Mouse (Mus musculus): Measurements from ENCODE around the gene Tmem259. TPM values are rescaled to one million over a fixed set of nuclear protein-coding genes. Genes with fewer than 3 reads are reported as not detected.

Gene Tmem259
- polyA plus RNA-seq, 1 experiment from 2014 or later: 15.6 TPM

GRCm38 (mm10) chr10:79972831-79973230, 11.3 kb downstream of the Tmem259 start:
- ATAC-seq (ENCODE audit: insufficient number of reproducible peaks, insufficient read depth, low FRiP score, low read depth): no peak
- no peak overlapping the region for H3K4me3 ChIP-seq (ENCODE audit: low read depth, low read length)
- no peak overlapping the region for H3K27ac ChIP-seq (ENCODE audit: low read length)
- H3K4me1 ChIP-seq (ENCODE audit: control insufficient read depth, insufficient read depth, low read length): peaks cover 3% of the 10 kb centered on the region; the same call in 1 of the 2 replicates
- H3K9me3 ChIP-seq (ENCODE audit: control insufficient read depth, low read depth, low read length): peaks cover 4% of the 10 kb centered on the region; the same call in 1 of the 2 replicates
- H3K9ac ChIP-seq (replicated peaks; ENCODE audit: low read depth, low read length): no peak overlapping the region
- H3K27me3 ChIP-seq (ENCODE audit: control insufficient read depth, insufficient read depth, low read length): peaks cover 6% of the 10 kb centered on the region; the same call in 1 of the 2 replicates
- no peak overlapping the region for H3K4me2 ChIP-seq (replicated peaks; ENCODE audit: low read depth, low read length)
- WGBS: 72% methylated on average over 14 of the region's 14 CpGs
- peaks cover 27% of the 10 kb centered on the region for H3K36me3 ChIP-seq (ENCODE audit: control insufficient read depth, insufficient read depth, low read length)

- ATAC-seq (ENCODE audit: insufficient number of reproducible peaks, insufficient read depth, low FRiP score, low read depth): peak; percentile 3; the same call in 1 of the 2 replicates
- H3K9me3 ChIP-seq (ENCODE audit: control insufficient read depth, low read depth, low read length): 0 out of 2 replicates have a peak, but pooled peaks cover 2% of the 10 kb centered on the region
- H3K27ac ChIP-seq (ENCODE audit: low read length): no peak overlapping the region
- H3K9ac ChIP-seq (replicated peaks; ENCODE audit: low read depth, low read length): peak overlapping the region; percentile 42
- H3K4me3 ChIP-seq (ENCODE audit: low read depth, low read length): peak overlapping the region; percentile 43
- H3K4me1 ChIP-seq (ENCODE audit: control insufficient read depth, insufficient read depth, low read length): peaks cover 3% of the 10 kb centered on the region; the same call in 1 of the 2 replicates
- 2% methylated on average over 21 of the region's 21 CpGs for WGBS
- peaks cover 27% of the 10 kb centered on the region for H3K36me3 ChIP-seq (ENCODE audit: control insufficient read depth, insufficient read depth, low read length)
- H3K27me3 ChIP-seq (ENCODE audit: control insufficient read depth, insufficient read depth, low read length): peaks cover 6% of the 10 kb centered on the region; the same call in 1 of the 2 replicates
- peak overlapping the region; percentile 92 for H3K4me2 ChIP-seq (replicated peaks; ENCODE audit: low read depth, low read length)
Observed at GRCm38 (mm10) chr10:79971183-79971497, 13.0 kb downstream of the Tmem259 start.

GRCm38 (mm10) chr10:79970415-79971182, 13.5 kb downstream of the Tmem259 start, which contains the start of gene Grin3b:
Gene Grin3b, plus strand, starts transcription at chr10:79970715.
- Histone ChIP-seq H3K4me1 (ENCODE audit: control insufficient read depth, insufficient read depth, low read length) (peaks cover 3% of the 10 kb centered on the region; the same call in 1 of the 2 replicates), H3K27me3 (ENCODE audit: control insufficient read depth, insufficient read depth, low read length) (peaks cover 6% of the 10 kb centered on the region; the same call in 1 of the 2 replicates), H3K4me2 (replicated peaks; ENCODE audit: low read depth, low read length) (peak within 1 kb of the TSS; percentile 92), H3K27ac (ENCODE audit: low read length) (no peak within 1 kb of the TSS), H3K4me3 (ENCODE audit: low read depth, low read length) (peak within 1 kb of the TSS; percentile 43), H3K9ac (replicated peaks; ENCODE audit: low read depth, low read length) (peak within 1 kb of the TSS; percentile 42), H3K36me3 (ENCODE audit: control insufficient read depth, insufficient read depth, low read length) (peaks cover 28% of the 10 kb centered on the region), H3K9me3 (ENCODE audit: control insufficient read depth, low read depth, low read length) (no peaks in the 10 kb centered on the region)
- WGBS: 7% methylated on average over 45 of the region's 47 CpGs
- ATAC-seq (ENCODE audit: insufficient number of reproducible peaks, insufficient read depth, low FRiP score, low read depth): peak; percentile 11; the same call in 1 of the 2 replicates

- Histone ChIP-seq H3K9me3 (ENCODE audit: control insufficient read depth, low read depth, low read length) (no peaks in the 10 kb centered on the region), H3K4me1 (ENCODE audit: control insufficient read depth, insufficient read depth, low read length) (peaks cover 3% of the 10 kb centered on the region; the same call in 1 of the 2 replicates), H3K4me3 (ENCODE audit: low read depth, low read length) (no peak overlapping the region), H3K27ac (ENCODE audit: low read length) (no peak overlapping the region), H3K36me3 (ENCODE audit: control insufficient read depth, insufficient read depth, low read length) (peaks cover 40% of the 10 kb centered on the region), H3K27me3 (ENCODE audit: control insufficient read depth, insufficient read depth, low read length) (peaks cover 6% of the 10 kb centered on the region; the same call in 1 of the 2 replicates), H3K9ac (replicated peaks; ENCODE audit: low read depth, low read length) (no peak overlapping the region), H3K4me2 (replicated peaks; ENCODE audit: low read depth, low read length) (no peak overlapping the region)
- ATAC-seq (ENCODE audit: insufficient number of reproducible peaks, insufficient read depth, low FRiP score, low read depth): no peak
- WGBS: 13% methylated on average over 3 of the region's 3 CpGs
Observed at GRCm38 (mm10) chr10:79969124-79969568, 15.0 kb downstream of the Tmem259 start.

GRCm38 (mm10) chr10:79968181-79968580, 15.9 kb downstream of the Tmem259 start:
- Histone ChIP-seq H3K27ac (ENCODE audit: low read length) (no peak overlapping the region), H3K27me3 (ENCODE audit: control insufficient read depth, insufficient read depth, low read length) (peaks cover 6% of the 10 kb centered on the region; the same call in 1 of the 2 replicates), H3K4me2 (replicated peaks; ENCODE audit: low read depth, low read length) (no peak overlapping the region), H3K9me3 (ENCODE audit: control insufficient read depth, low read depth, low read length) (no peaks in the 10 kb centered on the region), H3K36me3 (ENCODE audit: control insufficient read depth, insufficient read depth, low read length) (peaks cover 45% of the 10 kb centered on the region), H3K4me3 (ENCODE audit: low read depth, low read length) (no peak overlapping the region), H3K9ac (replicated peaks; ENCODE audit: low read depth, low read length) (no peak overlapping the region), H3K4me1 (ENCODE audit: control insufficient read depth, insufficient read depth, low read length) (peaks cover 3% of the 10 kb centered on the region; the same call in 1 of the 2 replicates)
- 60% methylated on average over 1 of the region's 1 CpGs for WGBS
- ATAC-seq (ENCODE audit: insufficient number of reproducible peaks, insufficient read depth, low FRiP score, low read depth): no peak

GRCm38 (mm10) chr10:79966886-79967400, 17.2 kb downstream of the Tmem259 start:
- Histone ChIP-seq H3K4me2 (replicated peaks; ENCODE audit: low read depth, low read length) (no peak overlapping the region), H3K27ac (ENCODE audit: low read length) (no peak overlapping the region), H3K27me3 (ENCODE audit: control insufficient read depth, insufficient read depth, low read length) (peaks cover 6% of the 10 kb centered on the region; the same call in 1 of the 2 replicates), H3K4me3 (ENCODE audit: low read depth, low read length) (no peak overlapping the region), H3K36me3 (ENCODE audit: control insufficient read depth, insufficient read depth, low read length) (peaks cover 52% of the 10 kb centered on the region), H3K9ac (replicated peaks; ENCODE audit: low read depth, low read length) (no peak overlapping the region), H3K9me3 (ENCODE audit: control insufficient read depth, low read depth, low read length) (no peaks in the 10 kb centered on the region), H3K4me1 (ENCODE audit: control insufficient read depth, insufficient read depth, low read length) (peaks cover 3% of the 10 kb centered on the region; the same call in 1 of the 2 replicates)
- 94% methylated on average over 5 of the region's 5 CpGs for WGBS
- ATAC-seq (ENCODE audit: insufficient number of reproducible peaks, insufficient read depth, low FRiP score, low read depth): no peak

- Histone ChIP-seq H3K4me3 (ENCODE audit: low read depth, low read length) (no peak overlapping the region), H3K27me3 (ENCODE audit: control insufficient read depth, insufficient read depth, low read length) (no peaks in the 10 kb centered on the region), H3K36me3 (ENCODE audit: control insufficient read depth, insufficient read depth, low read length) (peaks cover 60% of the 10 kb centered on the region), H3K27ac (ENCODE audit: low read length) (no peak overlapping the region), H3K4me2 (replicated peaks; ENCODE audit: low read depth, low read length) (no peak overlapping the region), H3K4me1 (ENCODE audit: control insufficient read depth, insufficient read depth, low read length) (peaks cover 9% of the 10 kb centered on the region), H3K9ac (replicated peaks; ENCODE audit: low read depth, low read length) (no peak overlapping the region), H3K9me3 (ENCODE audit: control insufficient read depth, low read depth, low read length) (no peaks in the 10 kb centered on the region)
- no peak for ATAC-seq (ENCODE audit: insufficient number of reproducible peaks, insufficient read depth, low FRiP score, low read depth)
- WGBS: 93% methylated on average over 5 of the region's 5 CpGs
Observed at GRCm38 (mm10) chr10:79965325-79965724, 18.8 kb downstream of the Tmem259 start.

GRCm38 (mm10) chr10:79964727-79965126, 19.4 kb downstream of the Tmem259 start:
- no peak overlapping the region for H3K9ac ChIP-seq (replicated peaks; ENCODE audit: low read depth, low read length)
- ATAC-seq (ENCODE audit: insufficient number of reproducible peaks, insufficient read depth, low FRiP score, low read depth): no peak
- no peak overlapping the region for H3K27ac ChIP-seq (ENCODE audit: low read length)
- no peak overlapping the region for H3K4me3 ChIP-seq (ENCODE audit: low read depth, low read length)
- peaks cover 60% of the 10 kb centered on the region for H3K36me3 ChIP-seq (ENCODE audit: control insufficient read depth, insufficient read depth, low read length)
- H3K27me3 ChIP-seq (ENCODE audit: control insufficient read depth, insufficient read depth, low read length): no peaks in the 10 kb centered on the region
- WGBS: 94% methylated on average over 7 of the region's 7 CpGs
- H3K9me3 ChIP-seq (ENCODE audit: control insufficient read depth, low read depth, low read length): no peaks in the 10 kb centered on the region
- H3K4me1 ChIP-seq (ENCODE audit: control insufficient read depth, insufficient read depth, low read length): peaks cover 9% of the 10 kb centered on the region
- H3K4me2 ChIP-seq (replicated peaks; ENCODE audit: low read depth, low read length): no peak overlapping the region

Data from stomach, embryonic 14.5 days (tissue).